In the genomic region with DNA sequence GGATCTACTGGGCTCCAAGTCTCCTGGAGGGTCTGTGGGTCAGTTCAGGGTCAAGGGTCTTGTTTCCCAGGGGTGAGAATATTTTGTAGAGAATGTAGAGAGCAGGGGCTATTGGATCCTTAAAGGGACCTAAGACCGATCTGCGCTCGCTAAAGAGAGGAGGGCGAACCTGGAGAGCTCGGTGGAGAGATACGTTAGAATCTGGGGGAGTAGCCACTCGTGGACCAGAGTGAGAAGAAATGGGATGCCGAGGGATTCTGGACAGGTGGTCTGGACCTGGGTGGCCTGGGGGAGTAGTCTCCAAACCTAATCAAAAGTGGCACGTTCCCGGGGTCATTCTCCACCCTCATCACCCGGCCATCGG, we compare ENCODE assay signal across 9 mouse cellular contexts. TPM values are rescaled to one million over a fixed set of nuclear protein-coding genes. Genes with fewer than 3 reads are reported as not detected.
DNase-seq lines count a peak whose midpoint lies in the region; ATAC-seq and TF ChIP-seq lines count a peak whose summit lies in the region.
"Had no signal": no experiment of that assay in that cellular context is flagged by ENCODE, and none has a peak within 500 bp of the region (broad histone marks: within the 10 kb centered on the region; RNA-seq: fewer than 3 reads in every experiment).

No protein-coding gene starts in this region.

- peak overlapping the region; percentile 91 for H3K4me2 ChIP-seq in forebrain, embryonic 13.5 days
- H3K4me2 ChIP-seq in liver, embryonic 14.5 days (ENCODE audit: low read depth) = peak overlapping the region; percentile 63

- peaks cover 6% of the 10 kb centered on the region; the same call in 1 of the 2 replicates for H3K9me3 ChIP-seq in forebrain, embryonic 13.5 days (replicated peaks)
- no peaks in the 10 kb centered on the region for H3K9me3 ChIP-seq in liver, embryonic 14.5 days (ENCODE audit: control insufficient read depth, low read length)

- intact Hi-C loops in heart, adult 2 months (cut with DNase I) = no loop called here
- intact Hi-C loops in heart, postnatal 36 days (cut with DNase I) = no loop called here

- no peaks in the 10 kb centered on the region for H3K27me3 ChIP-seq in heart, adult 2 months (ENCODE audit: control insufficient read depth, insufficient read depth, low read length)
- peaks cover 35% of the 10 kb centered on the region for H3K27me3 ChIP-seq in forebrain, embryonic 13.5 days
- H3K27me3 ChIP-seq in liver, embryonic 14.5 days (ENCODE audit: control insufficient read depth, insufficient read depth, low read length) = peaks cover 15% of the 10 kb centered on the region
- H3K27me3 ChIP-seq: CH12.LX had no signal

- peak overlapping the region; percentile 57 for H3K4me3 ChIP-seq in heart, adult 2 months
- H3K4me3 ChIP-seq in forebrain, embryonic 13.5 days = peak overlapping the region; percentile 43
- H3K4me3 ChIP-seq in liver, embryonic 14.5 days (ENCODE audit: insufficient read depth in 1 of 2, low read depth in 2 of 2, low read length in 2 of 2) = peak overlapping the region; percentile 45 to 46

- 3% methylated on average over 12 of the region's 12 CpGs for WGBS in heart, adult 2 months
- WGBS in forebrain, embryonic 13.5 days = under 1% methylated on average over 12 of the region's 12 CpGs
- WGBS in liver, embryonic 14.5 days (ENCODE audit: insufficient replicate concordance) = under 1% methylated on average over 12 of the region's 12 CpGs

- DNase-seq in heart, adult 2 months = peak in 1 of 2 experiments; percentile 28
- no peak for DNase-seq in heart, postnatal 36 days
- DNase-seq in liver, embryonic 14.5 days (ENCODE audit: low read depth in 3 of 3, low spot score in 3 of 3) = no peak
- no peak for DNase-seq in adrenal gland, postnatal 10 days
- DNase-seq in urinary bladder, adult 18-20 months (ENCODE audit: low spot score in 2 of 2) = no peak
- DNase-seq in right cerebral cortex, postnatal 10 days (ENCODE audit: low spot score in 2 of 2) = no peak

- peak; percentile 7 for ATAC-seq in CD4-positive, CD25-positive, alpha-beta regulatory T cell, adult 4 months
- ATAC-seq in forebrain, embryonic 13.5 days = no peak
- no peak for ATAC-seq in liver, embryonic 14.5 days (ENCODE audit: insufficient read depth)

- H3K36me3 ChIP-seq in heart, adult 2 months (ENCODE audit: control insufficient read depth, insufficient read depth, low read length) = peaks cover 3% of the 10 kb centered on the region; the same call in 1 of the 2 replicates
- no peaks in the 10 kb centered on the region for H3K36me3 ChIP-seq in forebrain, embryonic 13.5 days (ENCODE audit: poor library complexity, severe bottlenecking)
- H3K36me3 ChIP-seq in liver, embryonic 14.5 days (replicated peaks; ENCODE audit: control insufficient read depth, insufficient read depth, low read depth) = no peaks in the 10 kb centered on the region

- no peak for TF ChIP-seq CTCF in heart, adult 2 months (IDR thresholded peaks at IDR 0.05)
- no peak for TF ChIP-seq CTCF in liver, embryonic 14.5 days (IDR thresholded peaks at IDR 0.05; ENCODE audit: low read depth)

- peak overlapping the region; percentile 93 for H3K27ac ChIP-seq in heart, adult 2 months
- no peak overlapping the region for H3K27ac ChIP-seq in forebrain, embryonic 13.5 days
- no peak overlapping the region for H3K27ac ChIP-seq in liver, embryonic 14.5 days

- H3K4me1 ChIP-seq in heart, adult 2 months (ENCODE audit: control insufficient read depth, insufficient read depth, low read length) = peaks cover 3% of the 10 kb centered on the region
- H3K4me1 ChIP-seq in forebrain, embryonic 13.5 days = peaks cover 18% of the 10 kb centered on the region
- peaks cover 0 to 7% of the 10 kb centered on the region in 2 experiments; a peak in 2 of 4 replicates for H3K4me1 ChIP-seq in liver, embryonic 14.5 days (replicated peaks; ENCODE audit: control insufficient read depth in 2 of 2, insufficient read depth in 2 of 2, low read length in 1 of 2)

- peak overlapping the region; percentile 79 for H3K9ac ChIP-seq in heart, adult 2 months (ENCODE audit: low read depth, low read length)
- H3K9ac ChIP-seq in forebrain, embryonic 13.5 days = peak overlapping the region; percentile 55
- H3K9ac ChIP-seq in liver, embryonic 14.5 days (replicated peaks) = no peak overlapping the region

- no peaks in the 10 kb centered on the region for H3K79me2 ChIP-seq in heart, adult 2 months (replicated peaks; ENCODE audit: control insufficient read depth, insufficient read depth, low read length)

- TF ChIP-seq POLR2A in heart, adult 2 months (IDR thresholded peaks at IDR 0.05; ENCODE audit: insufficient read depth, low read depth, low read length) = no peak

- no peak for TF ChIP-seq EP300 in heart, adult 2 months (IDR thresholded peaks at IDR 0.05; ENCODE audit: insufficient read depth, low read depth, low read length)
- TF ChIP-seq EP300 in liver, embryonic 14.5 days (IDR thresholded peaks at IDR 0.05; ENCODE audit: low read depth) = no peak

RNA-seq across cellular contexts. Expression of a gene that starts 0.4 kb away (rescaled TPM):
- total RNA-seq in heart, adult 2 months (2021) = 100 to 1,000 TPM; 192 to 198 TPM
- 71.6 and 81.9 TPM in 2 replicates for polyA plus RNA-seq in heart, adult 2 months (2012; rRNA removed)
- 100 to 1,000 TPM in 1 of 2 experiments, 10 to 100 TPM in 1; 94.4 to 144 TPM for total RNA-seq in heart, postnatal 36 days (2021)
- polyA plus RNA-seq in CD4-positive, CD25-positive, alpha-beta regulatory T cell, adult 4 months (2017; shearing (Covaris generic)) = 1 to 10 TPM in 1 of 2 experiments, under 1 TPM in 1; 0.34 to 1.2 TPM
- 0.20 TPM in 1 of 2 replicates, not detected in the other for polyA plus RNA-seq in forebrain, embryonic 13.5 days (2015; fragmentation: Nextera tagmentation; extraction: Ambion mirVana)
- 1.1 and 1.2 TPM in 2 replicates for polyA plus RNA-seq in liver, embryonic 14.5 days (2012; rRNA removed)
- polyA plus RNA-seq in liver, embryonic 14.5 days (2014; fragmentation: Nextera tagmentation; extraction: Ambion mirVana) = 5.1 and 6.0 TPM in 2 replicates
- 10 to 100 TPM; 11.3 to 19.1 TPM for total RNA-seq in adrenal gland, postnatal 10 days (2021)
- total RNA-seq: CH12.LX had no signal

RNA-seq across cellular contexts. Expression of a gene that starts 27.4 kb away (rescaled TPM):
- 1 to 10 TPM; 6.0 TPM for total RNA-seq in heart, adult 2 months (2021)
- 8.3 and 10.9 TPM in 2 replicates for polyA plus RNA-seq in heart, adult 2 months (2012; rRNA removed)
- 1 to 10 TPM; 5.5 to 6.3 TPM for total RNA-seq in heart, postnatal 36 days (2021)
- 1 to 10 TPM; 2.3 to 4.3 TPM for polyA plus RNA-seq in CD4-positive, CD25-positive, alpha-beta regulatory T cell, adult 4 months (2017; shearing (Covaris generic))
- polyA plus RNA-seq in forebrain, embryonic 13.5 days (2015; fragmentation: Nextera tagmentation; extraction: Ambion mirVana) = 9.5 and 11.3 TPM in 2 replicates
- polyA plus RNA-seq in liver, embryonic 14.5 days (2012; rRNA removed) = 3.2 and 3.3 TPM in 2 replicates
- polyA plus RNA-seq in liver, embryonic 14.5 days (2014; fragmentation: Nextera tagmentation; extraction: Ambion mirVana) = 2.2 and 2.4 TPM in 2 replicates
- 10 to 100 TPM; 10.5 to 11.1 TPM for total RNA-seq in adrenal gland, postnatal 10 days (2021)

RNA-seq across cellular contexts. Expression of a gene that starts 34.8 kb away (rescaled TPM):
- total RNA-seq in heart, adult 2 months (2021) = 1 to 10 TPM; 1.3 to 1.5 TPM
- 3.9 and 5.7 TPM in 2 replicates for polyA plus RNA-seq in heart, adult 2 months (2012; rRNA removed)
- 1 to 10 TPM; 1.6 to 2.7 TPM for total RNA-seq in heart, postnatal 36 days (2021)
- polyA plus RNA-seq in CD4-positive, CD25-positive, alpha-beta regulatory T cell, adult 4 months (2017; shearing (Covaris generic)) = 100 to 1,000 TPM; 123 to 154 TPM
- polyA plus RNA-seq in forebrain, embryonic 13.5 days (2015; fragmentation: Nextera tagmentation; extraction: Ambion mirVana) = 0.76 and 0.84 TPM in 2 replicates
- 2.6 and 2.9 TPM in 2 replicates for polyA plus RNA-seq in liver, embryonic 14.5 days (2012; rRNA removed)
- polyA plus RNA-seq in liver, embryonic 14.5 days (2014; fragmentation: Nextera tagmentation; extraction: Ambion mirVana) = 5.4 and 6.0 TPM in 2 replicates
- 1 to 10 TPM; 1.4 to 1.9 TPM for total RNA-seq in adrenal gland, postnatal 10 days (2021)

Comparison
In these comparisons a context has a peak if more than half of its experiments do, and no peak if none do; other contexts are left out.
1. RNA of a gene that starts 0.4 kb away (polyA plus RNA-seq): 71.6 to 81.9 TPM in heart, adult 2 months; 1.1 to 6.0 TPM in liver, embryonic 14.5 days, 0.34 to 1.2 TPM in CD4-positive, CD25-positive, alpha-beta regulatory T cell, adult 4 months and 0.20 TPM in forebrain, embryonic 13.5 days; every median in the first group is over 10 times any median in the second.
2. RNA of a gene that starts 34.8 kb away (polyA plus RNA-seq): 123 to 154 TPM in CD4-positive, CD25-positive, alpha-beta regulatory T cell, adult 4 months; 2.6 to 6.0 TPM in liver, embryonic 14.5 days, 3.9 to 5.7 TPM in heart, adult 2 months and 0.76 to 0.84 TPM in forebrain, embryonic 13.5 days; every median in the first group is over 10 times any median in the second.
3. Peak in every context shown above with its lines, with median percentiles within 50 percentile points of each other: H3K4me3 ChIP-seq.